Mouse (Mus musculus) cerebellum, adult 11-12 months (tissue): ENCODE results near the gene Amotl1.
A peak's percentile ranks its signal among the peaks of the same experiment; 100 is the strongest.
"Not testable (repeated sequence)": the region's sequence is repeated elsewhere in the genome, so short reads cannot be mapped to it uniquely, and the experiment has no call there.

Experiments used
- DNase-seq: peaks from one replicate; pipeline ENCODE4 v3.0.0; 2022

The Amotl1 gene

GRCm38 (mm10) chr9:14597429-14597828 is 47.4 kb downstream of the Amotl1 start:
- DNase-seq, result no peak

GRCm38 (mm10) chr9:14596858-14597257 is 48.0 kb downstream of the Amotl1 start:
- DNase-seq, result no peak

- DNase-seq, result no peak
Observed at GRCm38 (mm10) chr9:14596427-14596826, 48.4 kb downstream of the Amotl1 start.

GRCm38 (mm10) chr9:14595893-14596292 is 49.0 kb downstream of the Amotl1 start:
- DNase-seq, result no peak

- no peak for DNase-seq
Observed at GRCm38 (mm10) chr9:14593880-14594279, 51.0 kb downstream of the Amotl1 start.

- DNase-seq, result no peak
Observed at GRCm38 (mm10) chr9:14590666-14591065, 54.2 kb downstream of the Amotl1 start.

- no peak for DNase-seq
Observed at GRCm38 (mm10) chr9:14588690-14589089, 56.2 kb downstream of the Amotl1 start.

GRCm38 (mm10) chr9:14585702-14586101 is 59.2 kb downstream of the Amotl1 start:
- no peak for DNase-seq

GRCm38 (mm10) chr9:14578960-14579359 is 65.9 kb downstream of the Amotl1 start:
- DNase-seq, result no peak

GRCm38 (mm10) chr9:14576359-14576758 is 68.5 kb downstream of the Amotl1 start:
- not testable (repeated sequence) for DNase-seq

- peak; percentile 18 for DNase-seq
Observed at GRCm38 (mm10) chr9:14574760-14575399, 70.0 kb downstream of the Amotl1 start.

- no peak for DNase-seq
Observed at GRCm38 (mm10) chr9:14569175-14569975, 75.5 kb downstream of the Amotl1 start.

GRCm38 (mm10) chr9:14568487-14568886 is 76.4 kb downstream of the Amotl1 start:
- DNase-seq, result no peak

GRCm38 (mm10) chr9:14564486-14564885 is 80.4 kb downstream of the Amotl1 start:
- DNase-seq, result no peak

- DNase-seq, result no peak
Observed at GRCm38 (mm10) chr9:14563351-14563750, 81.5 kb downstream of the Amotl1 start.

GRCm38 (mm10) chr9:14560545-14560944 is 84.3 kb downstream of the Amotl1 start:
- DNase-seq, result no peak

- no peak for DNase-seq
Observed at GRCm38 (mm10) chr9:14559996-14560395, 84.9 kb downstream of the Amotl1 start.

- no peak for DNase-seq
Observed at GRCm38 (mm10) chr9:14559430-14559829, 85.4 kb downstream of the Amotl1 start.

GRCm38 (mm10) chr9:14558332-14558731 is 86.5 kb downstream of the Amotl1 start:
- DNase-seq, result no peak

GRCm38 (mm10) chr9:14548366-14548761 is 96.5 kb downstream of the Amotl1 start:
- DNase-seq, result no peak

- DNase-seq, result no peak
Observed at GRCm38 (mm10) chr9:14547584-14548365, 97.1 kb downstream of the Amotl1 start.

GRCm38 (mm10) chr9:14544034-14544757 is 100.7 kb downstream of the Amotl1 start:
- DNase-seq, result no peak
